Mouse (Mus musculus) layer of hippocampus, adult 9-10 months (tissue): ENCODE data around the gene Tgm4.

Experiments
- DNase-seq: peaks from one replicate; pipeline ENCODE4 v3.0.0; 2022; ENCODE audit warnings: low spot score

Tgm4 gene

GRCm38 (mm10) chr9:123107186-123107585, 72.7 kb downstream of the Tgm4 start:
- no peak for DNase-seq

GRCm38 (mm10) chr9:123109188-123109587, 74.7 kb downstream of the Tgm4 start:
- no peak for DNase-seq

GRCm38 (mm10) chr9:123111751-123112221, 77.3 kb downstream of the Tgm4 start:
- DNase-seq: no peak

GRCm38 (mm10) chr9:123112805-123113521, 78.4 kb downstream of the Tgm4 start, which contains the start of the genes Zdhhc3 and Exosc7:
Gene Zdhhc3, minus strand, starts transcription at chr9:123113205.
Gene Exosc7, plus strand, starts transcription at chr9:123113215.
- DNase-seq: peak; percentile 50

- DNase-seq: no peak
These were observed 79.4 kb downstream of the Tgm4 start for GRCm38 (mm10) chr9:123113931-123114330.

- DNase-seq: no peak
These were observed 81.0 kb downstream of the Tgm4 start for GRCm38 (mm10) chr9:123115566-123115965.
